Mouse (Mus musculus): ENCODE data around the gene Trim44.

GRCm38 (mm10) chr2:102267582-102268339 lies 139.9 kb downstream of the Trim44 start:
- TF ChIP-seq CTCF (IDR thresholded peaks at IDR 0.05; ENCODE audit: low read depth, low read length) = no peak
- no peak for TF ChIP-seq GATA1 (IDR thresholded peaks at IDR 0.05; ENCODE audit: borderline replicate concordance, low read length)
- TF ChIP-seq GATA2 (IDR thresholded peaks at IDR 0.05; ENCODE audit: borderline replicate concordance, low read depth, low read length) = no peak
- no peak for TF ChIP-seq POLR2AphosphoS5 (IDR thresholded peaks at IDR 0.05; ENCODE audit: insufficient replicate concordance, low read depth, low read length)

Data from G1E (cell line).